Mouse (Mus musculus) stomach, embryonic 14.5 days (tissue): ENCODE measurements around the gene Rbp1. TPM values are rescaled to one million over a fixed set of nuclear protein-coding genes. Genes with fewer than 3 reads are reported as not detected.
A peak's percentile ranks its signal among the peaks of the same experiment; 100 is the strongest.

Source experiments
- ATAC-seq: fragments of 200-750 bp; cut with Nextera tagmentation; 2 replicates; pipeline ENCODE4 v1.8.0; 2017; ENCODE audit warnings: low read depth, moderate TSS enrichment; ENCODE audit not compliant: insufficient number of reproducible peaks, insufficient read depth, low FRiP score
- H3K27ac ChIP-seq: fragments of 300-500 bp; sonication (generic); 2 replicates; pipeline ENCODE4 v1.5.1; 2014; ENCODE audit warnings: mild to moderate bottlenecking, low read length, moderate library complexity, mixed read lengths
- H3K27me3 ChIP-seq: fragments of 300-500 bp; sonication (generic); 2 replicates; pipeline ENCODE4 v1.6.1; 2014; ENCODE audit warnings: low read length, control low read depth, mixed read lengths; ENCODE audit not compliant: control insufficient read depth, insufficient read depth
- H3K36me3 ChIP-seq: fragments of 300-500 bp; sonication (generic); 2 replicates; pipeline ENCODE4 v1.6.1; 2014; ENCODE audit warnings: mild to moderate bottlenecking, control low read depth, low read length, moderate library complexity, mixed read lengths; ENCODE audit not compliant: control insufficient read depth, insufficient read depth
- H3K4me1 ChIP-seq: fragments of 300-500 bp; sonication (generic); 2 replicates; pipeline ENCODE4 v1.6.1; 2014; ENCODE audit warnings: low read length, control low read depth, mixed read lengths; ENCODE audit not compliant: control insufficient read depth, insufficient read depth
- H3K4me2 ChIP-seq: fragments of 300-500 bp; sonication (generic); replicated peaks from 2 replicates; pipeline ENCODE4 v1.6.1; 2014; ENCODE audit warnings: low read depth, low read length, control low read depth
- H3K4me3 ChIP-seq: fragments of 300-500 bp; sonication (generic); 2 replicates; pipeline ENCODE4 v1.5.1; 2014; ENCODE audit warnings: low read depth, low read length, control low read depth
- H3K9ac ChIP-seq: fragments of 300-500 bp; sonication (generic); replicated peaks from 2 replicates; pipeline ENCODE4 v1.6.1; 2014; ENCODE audit warnings: low read depth, mild to moderate bottlenecking, control low read depth, low read length, moderate library complexity, mixed read lengths
- H3K9me3 ChIP-seq: fragments of 300-500 bp; sonication (generic); 2 replicates; pipeline ENCODE4 v1.6.1; 2016; ENCODE audit warnings: low read depth, low read length, control low read depth; ENCODE audit not compliant: control insufficient read depth
- WGBS: fragments of 180-500 bp; shearing (Covaris S2); extraction: QIAGEN DNeasy Blood & Tissue Kit; methylation state at CpG from one replicate; pipeline ENCODE4 v1.1.7; 2014; 5-methylcytosine and 5-hydroxymethylcytosine counted together
- polyA plus RNA-seq: library from polyadenylated mRNA; unstranded; fragments of >200 nt; fragmentation: Nextera tagmentation; extraction: Ambion mirVana; gene quantifications from 2 replicates; pipeline ENCODE4 v1.2.1, GENCODE M21; 2014

Rbp1 gene
- polyA plus RNA-seq, 1 experiment from 2014 or later = 101 TPM

DNA sequence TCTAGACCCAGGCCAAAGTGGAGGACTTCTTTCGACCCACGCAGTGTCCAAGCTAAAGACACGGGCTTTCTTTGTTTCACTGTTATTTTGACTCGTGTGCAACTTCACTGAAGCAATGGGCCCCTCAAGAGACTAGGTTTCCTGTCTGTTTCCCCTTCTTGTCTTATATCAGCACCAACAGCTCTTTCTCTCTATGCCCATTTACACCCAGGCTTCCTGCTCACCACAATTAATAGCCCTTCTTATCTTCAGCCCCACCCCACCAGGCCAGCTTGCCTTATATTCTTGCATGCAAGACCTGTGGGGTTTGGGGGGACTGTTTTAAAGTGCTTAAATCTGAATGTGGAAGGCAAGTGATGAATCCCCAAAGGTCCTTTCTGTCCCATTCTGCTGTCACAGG, 66.8 kb downstream of the Rbp1 start:
- Histone ChIP-seq H3K36me3 (no peaks in the 10 kb centered on the region), H3K4me2 (no peak overlapping the region), H3K4me1 (peaks cover 4% of the 10 kb centered on the region; the same call in 1 of the 2 replicates), H3K9ac (no peak overlapping the region), H3K4me3 (no peak overlapping the region), H3K9me3 (no peaks in the 10 kb centered on the region), H3K27ac (no peak overlapping the region), H3K27me3 (no peaks in the 10 kb centered on the region)
- WGBS = 74% methylated on average over 4 of the region's 4 CpGs
- no peak for ATAC-seq

DNA sequence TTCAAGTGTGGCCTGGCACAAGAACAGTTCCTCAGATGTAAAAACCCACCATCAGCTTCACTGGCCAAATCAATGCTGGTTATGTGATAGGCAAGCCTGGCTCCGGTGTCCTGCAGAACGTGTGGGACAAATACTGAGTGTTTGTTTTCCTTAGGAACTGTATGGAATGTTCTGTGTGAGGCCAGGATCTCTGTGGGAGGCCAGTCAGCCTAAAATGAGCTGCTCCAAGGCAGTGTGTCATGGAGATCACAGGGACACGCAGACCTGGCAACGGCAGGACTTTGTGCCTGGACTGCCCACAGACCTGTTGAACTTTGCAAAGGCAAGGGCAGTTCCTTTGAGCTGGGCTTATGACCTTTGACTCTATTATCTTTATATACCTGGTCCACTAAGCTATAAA, 67.4 kb downstream of the Rbp1 start:
- H3K27ac ChIP-seq = no peak overlapping the region
- H3K36me3 ChIP-seq = no peaks in the 10 kb centered on the region
- WGBS = 32% methylated on average over 4 of the region's 4 CpGs
- H3K4me3 ChIP-seq = no peak overlapping the region
- no peaks in the 10 kb centered on the region for H3K27me3 ChIP-seq
- no peaks in the 10 kb centered on the region for H3K9me3 ChIP-seq
- H3K4me1 ChIP-seq = peaks cover 4% of the 10 kb centered on the region; the same call in 1 of the 2 replicates
- no peak overlapping the region for H3K4me2 ChIP-seq
- ATAC-seq = peak; percentile 46; the same call in 1 of the 2 replicates
- H3K9ac ChIP-seq = no peak overlapping the region

DNA sequence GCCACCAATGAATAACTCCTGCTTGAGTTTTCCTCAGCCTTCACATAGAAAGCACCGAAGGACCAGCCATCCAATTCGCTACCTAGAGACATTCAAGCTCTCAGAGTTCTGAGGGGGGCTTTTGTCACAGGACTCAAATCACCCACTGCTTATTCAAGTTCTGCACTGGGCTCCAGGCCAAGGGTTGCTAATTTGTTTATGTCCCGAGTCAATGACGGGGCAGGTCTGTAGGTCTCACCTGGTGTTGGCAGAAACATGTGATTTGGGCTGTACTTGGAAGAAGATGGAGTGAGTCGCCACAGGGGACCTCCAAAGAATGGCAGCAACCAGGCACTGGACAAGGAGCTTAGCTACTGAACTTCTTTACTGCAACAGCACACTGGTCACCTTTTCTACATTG, 68.3 kb downstream of the Rbp1 start:
- Histone ChIP-seq H3K9ac (no peak overlapping the region), H3K4me1 (peaks cover 4% of the 10 kb centered on the region; the same call in 1 of the 2 replicates), H3K36me3 (no peaks in the 10 kb centered on the region), H3K27ac (no peak overlapping the region), H3K27me3 (no peaks in the 10 kb centered on the region), H3K4me3 (no peak overlapping the region), H3K4me2 (no peak overlapping the region), H3K9me3 (no peaks in the 10 kb centered on the region)
- ATAC-seq = no peak
- WGBS = 80% methylated on average over 5 of the region's 5 CpGs

DNA sequence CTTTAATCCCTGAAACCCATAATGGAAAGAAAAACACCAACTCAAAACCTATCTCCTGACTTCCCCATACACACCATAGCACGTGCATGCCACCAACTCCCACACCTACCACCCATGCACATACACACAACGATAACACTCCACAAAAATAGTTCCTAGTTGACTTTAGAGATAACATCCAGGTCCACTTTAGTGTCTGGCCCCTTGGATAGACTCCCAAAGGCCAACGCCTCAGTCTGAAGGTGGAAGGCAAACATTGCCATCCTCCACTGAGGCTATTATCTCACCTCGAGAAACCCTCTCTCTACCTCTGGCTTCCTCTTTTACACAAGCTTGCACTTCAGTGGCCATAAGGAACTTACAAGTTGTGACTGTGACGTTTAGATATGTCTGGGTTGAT, 69.5 kb downstream of the Rbp1 start:
- Histone ChIP-seq H3K36me3 (no peaks in the 10 kb centered on the region), H3K9me3 (no peaks in the 10 kb centered on the region), H3K4me1 (peaks cover 6% of the 10 kb centered on the region), H3K27me3 (no peaks in the 10 kb centered on the region), H3K27ac (no peak overlapping the region), H3K4me3 (no peak overlapping the region), H3K9ac (no peak overlapping the region), H3K4me2 (no peak overlapping the region)
- ATAC-seq = no peak
- 77% methylated on average over 5 of the region's 5 CpGs for WGBS

DNA sequence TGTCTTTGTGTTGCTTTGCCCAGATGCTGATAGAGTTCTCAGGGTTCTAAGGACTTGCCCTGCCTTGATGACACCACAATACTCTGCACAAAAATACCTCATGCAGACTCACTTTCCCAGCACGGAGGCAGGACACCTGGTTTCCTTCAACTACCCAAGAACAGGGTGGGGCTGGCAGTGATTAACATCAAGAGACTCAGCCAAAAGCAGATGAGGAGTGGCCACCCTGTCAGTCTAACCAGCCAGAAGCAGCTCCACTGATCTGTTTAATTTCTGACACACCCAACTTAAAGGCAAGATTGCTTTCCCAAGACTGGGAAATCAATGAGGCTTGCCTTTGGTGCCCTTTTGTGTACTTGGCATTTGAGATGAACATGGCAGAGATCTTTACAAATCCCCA, 70.1 kb downstream of the Rbp1 start:
- Histone ChIP-seq H3K4me2 (no peak overlapping the region), H3K9me3 (no peaks in the 10 kb centered on the region), H3K4me1 (peaks cover 12% of the 10 kb centered on the region), H3K27ac (no peak overlapping the region), H3K27me3 (no peaks in the 10 kb centered on the region), H3K4me3 (no peak overlapping the region), H3K36me3 (no peaks in the 10 kb centered on the region), H3K9ac (no peak overlapping the region)
- ATAC-seq = no peak
- 38% methylated on average over 1 of the region's 1 CpGs for WGBS

Other genes starting within 250 kb of the Rbp1 start
- gene Nmnat3, start 135.5 kb upstream of the Rbp1 start, polyA plus RNA-seq = 7.4 and 8.3 TPM in 2 replicates
- gene Rbp2, start 63.2 kb downstream of the Rbp1 start, polyA plus RNA-seq = 4.1 and 4.4 TPM in 2 replicates
- 161 and 176 TPM in 2 replicates for gene Copb2, start 140.8 kb downstream of the Rbp1 start, polyA plus RNA-seq
- gene Mrps22, start 178.7 kb downstream of the Rbp1 start, polyA plus RNA-seq = 48.2 and 51.0 TPM in 2 replicates